Mouse (Mus musculus) megakaryocyte, adult 5-6 weeks (primary cell): ENCODE measurements around the gene Mdga1. TPM values are rescaled to one million over a fixed set of nuclear protein-coding genes. Genes with fewer than 3 reads are reported as not detected.
A peak's percentile ranks its signal among the peaks of the same experiment; 100 is the strongest.

Experiments used
- ATAC-seq: 2 replicates; pipeline ENCODE4 v1.8.0; 2016; ENCODE audit warnings: mild to moderate bottlenecking, inconsistent platforms; ENCODE audit not compliant: poor library complexity, severe bottlenecking
- total RNA-seq, 2 experiments: library from RNA; stranded (forward) in 1 of 2; stranded (reverse) in 1 of 2; fragments of 153-499, 151-499 nt in 1 of 2; fragments of 221-1000, 200-1000 nt in 1 of 2; gene quantifications; 2 replicates each; pipeline versions ENCODE4 v1.2.3 to v1.2.4; 2015 to 2017

Mdga1 gene
- total RNA-seq (2015) (3.4 and 5.2 TPM in 2 replicates), total RNA-seq (2017) (1.1 and 2.1 TPM in 2 replicates)

DNA sequence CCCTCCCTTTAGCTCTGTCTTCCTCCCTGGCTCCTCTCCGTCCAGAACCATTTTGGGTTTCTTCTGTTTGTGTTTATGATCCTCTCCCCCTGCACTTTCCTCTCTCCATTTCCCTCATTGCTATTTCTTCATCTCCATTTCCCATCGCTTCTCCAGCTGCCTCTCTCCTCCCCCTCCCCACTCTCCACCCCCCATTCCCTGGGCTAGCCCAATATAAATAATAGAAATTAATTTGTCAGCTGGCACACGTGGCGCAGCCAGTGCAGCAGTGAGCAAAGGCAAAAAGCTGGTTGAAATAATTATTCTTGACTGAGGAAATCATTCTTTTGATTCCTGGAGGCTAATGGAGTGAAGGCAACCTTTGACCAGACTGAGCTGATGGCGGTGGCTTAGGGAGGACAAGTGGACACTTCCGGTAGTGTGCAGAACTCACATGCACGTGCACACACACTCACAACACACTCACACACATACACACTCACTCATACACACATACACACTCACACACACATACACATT lies at the start of gene Mdga1:
Gene Mdga1, minus strand, starts transcription at position 51 of the 519 bp plus-strand sequence.
- ATAC-seq: no peak

DNA sequence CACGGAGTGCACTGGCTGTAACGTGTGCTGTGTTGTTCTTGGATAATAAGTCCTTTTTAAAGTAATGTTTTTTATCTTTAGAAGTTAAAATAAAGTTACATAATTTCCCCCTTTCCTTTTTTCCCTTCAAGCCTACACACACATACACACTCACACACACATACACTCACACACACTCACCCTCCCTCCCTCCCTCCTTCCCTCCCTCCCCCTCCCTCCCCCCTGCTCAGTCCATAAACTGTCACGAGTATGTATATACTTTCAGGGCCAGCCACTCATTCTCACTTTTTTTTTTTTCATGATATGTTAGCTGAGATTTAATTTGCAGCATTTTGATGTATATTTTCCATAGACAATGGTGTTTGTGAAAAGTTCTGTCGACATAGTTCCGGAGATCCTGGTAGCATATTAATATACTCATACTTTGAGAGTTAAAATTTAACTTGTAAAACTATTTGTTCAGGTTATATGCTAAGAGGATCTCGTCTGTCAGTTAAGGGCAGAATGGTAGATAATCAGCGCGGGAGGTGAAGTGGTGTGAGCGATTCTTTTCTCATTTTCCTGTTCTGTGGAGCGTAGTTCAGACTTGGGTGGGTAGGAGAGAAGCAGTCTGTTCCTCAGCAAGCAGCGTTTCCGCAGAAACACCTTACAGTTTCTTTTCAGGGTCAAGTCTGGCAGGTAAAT lies 49.2 kb upstream of the Mdga1 start:
- no peak for ATAC-seq

GRCm38 (mm10) chr17:30014660-30015059 lies 44.8 kb upstream of the Mdga1 start:
- ATAC-seq: no peak

GRCm38 (mm10) chr17:30008392-30008791 lies 38.5 kb upstream of the Mdga1 start:
- no peak for ATAC-seq

GRCm38 (mm10) chr17:30007883-30008282 lies 38.0 kb upstream of the Mdga1 start:
- ATAC-seq: no peak

GRCm38 (mm10) chr17:30006877-30007276 lies 37.0 kb upstream of the Mdga1 start:
- ATAC-seq: no peak

- ATAC-seq: peak; percentile 36
Measured at GRCm38 (mm10) chr17:30005451-30005941, 35.6 kb upstream of the Mdga1 start.

DNA sequence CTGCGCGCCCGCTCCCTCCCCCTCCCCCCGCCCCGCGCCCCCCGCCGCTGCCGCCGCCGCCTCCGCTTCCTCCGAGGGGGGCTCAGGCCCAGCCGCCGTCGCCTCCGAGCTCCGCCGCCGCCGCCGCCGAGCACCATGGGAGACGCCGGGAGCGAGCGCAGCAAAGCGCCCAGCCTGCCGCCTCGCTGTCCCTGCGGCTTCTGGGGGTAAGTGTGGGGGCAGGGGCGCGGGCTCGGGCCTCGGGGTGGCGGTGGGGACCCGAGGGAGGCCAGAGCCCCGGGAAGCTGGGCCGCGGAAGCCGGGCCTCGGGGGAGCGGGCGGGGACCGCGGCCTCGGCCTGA lies 35.2 kb upstream of the Mdga1 start:
- ATAC-seq: no peak

GRCm38 (mm10) chr17:30004203-30005102 lies 34.6 kb upstream of the Mdga1 start, which contains the start of gene Zfand3:
TSS of gene Zfand3 (plus strand) at chr17:30004733.
- peak; percentile 83 for ATAC-seq

GRCm38 (mm10) chr17:29998566-29999295 lies 28.8 kb upstream of the Mdga1 start:
- peak; percentile 21; the same call in 1 of the 2 replicates for ATAC-seq

GRCm38 (mm10) chr17:29997726-29998125 lies 27.8 kb upstream of the Mdga1 start:
- no peak for ATAC-seq

GRCm38 (mm10) chr17:29995986-29996385 lies 26.1 kb upstream of the Mdga1 start:
- ATAC-seq: no peak

GRCm38 (mm10) chr17:29994459-29994858 lies 24.6 kb upstream of the Mdga1 start:
- no peak for ATAC-seq

DNA sequence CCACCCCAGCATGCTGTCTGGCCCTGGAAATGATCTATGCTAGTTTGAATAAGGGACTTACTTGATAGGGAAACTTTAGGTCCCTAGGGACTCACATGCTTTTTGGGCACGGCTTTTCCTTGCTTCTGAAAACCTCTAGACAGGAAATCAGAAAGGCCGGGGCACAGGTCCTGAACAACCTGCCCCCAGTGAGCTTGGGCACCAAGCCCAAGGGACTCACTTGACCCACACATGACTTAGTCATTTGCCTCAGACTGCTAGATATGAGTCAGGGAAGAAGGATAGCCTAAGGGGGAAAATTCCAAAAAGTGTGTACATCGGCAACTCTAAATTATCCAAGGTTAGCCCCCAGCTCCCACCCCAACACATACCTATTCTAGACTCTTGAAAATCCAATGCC lies 24.1 kb upstream of the Mdga1 start:
- no peak for ATAC-seq

DNA sequence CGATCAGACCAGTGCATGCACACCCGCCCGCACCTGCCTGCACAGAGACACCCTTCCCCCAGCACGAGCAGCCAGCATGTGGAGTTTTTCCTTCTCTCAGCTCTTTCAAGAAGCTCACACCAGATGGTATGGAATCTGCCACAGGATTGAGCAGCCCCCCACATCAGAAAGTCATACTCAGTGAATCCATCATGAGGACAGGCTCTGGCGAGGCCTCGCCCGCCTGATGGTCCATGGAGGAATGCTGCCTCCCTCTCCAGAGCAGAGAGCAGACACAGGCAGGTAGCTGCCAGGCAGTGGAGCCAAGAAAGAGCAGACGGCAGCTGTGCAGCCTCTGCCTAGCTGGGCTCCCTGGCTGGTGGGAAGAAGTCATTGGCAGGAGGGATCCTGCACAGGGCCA lies 23.6 kb upstream of the Mdga1 start:
- no peak for ATAC-seq

- ATAC-seq: no peak
Measured at GRCm38 (mm10) chr17:29990845-29991244, 21.0 kb upstream of the Mdga1 start.

DNA sequence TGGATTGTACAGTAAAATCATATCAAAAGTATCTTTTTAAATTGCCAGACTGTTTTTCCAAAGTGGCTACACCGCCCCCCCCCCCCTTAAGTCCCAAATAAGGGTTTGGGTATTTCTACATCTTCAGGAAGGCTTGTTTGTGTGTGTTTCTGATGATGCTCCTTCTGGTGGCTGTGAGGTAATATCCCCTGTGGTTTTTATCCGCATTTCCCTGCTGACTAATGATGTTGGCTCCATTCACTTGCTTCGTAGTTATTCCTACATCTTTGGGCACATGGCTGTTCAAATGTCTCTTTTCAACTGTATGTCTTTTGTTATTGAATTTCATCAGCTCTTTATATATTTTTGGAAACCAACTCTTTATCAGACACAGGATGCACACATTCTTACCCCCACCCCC lies 20.2 kb upstream of the Mdga1 start:
- ATAC-seq: no peak

DNA sequence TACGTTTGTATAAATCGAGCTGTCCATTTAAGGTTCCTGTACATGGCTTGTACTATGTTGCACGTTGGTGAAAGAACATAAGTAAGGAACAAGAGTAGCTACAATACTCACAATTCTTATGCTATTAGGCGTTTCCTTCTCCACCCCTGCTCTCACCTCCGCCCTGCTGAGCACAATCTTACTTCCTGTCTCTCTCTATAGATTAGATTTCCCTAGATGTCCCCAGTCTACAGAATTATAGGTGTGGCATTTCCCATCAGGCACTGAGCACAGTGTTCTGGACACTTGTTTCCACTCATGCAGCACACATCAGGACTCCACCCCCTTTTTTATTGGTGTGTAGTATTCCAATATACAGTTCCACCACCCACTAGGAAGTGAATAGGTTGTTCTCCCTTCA lies 19.8 kb upstream of the Mdga1 start:
- no peak for ATAC-seq

DNA sequence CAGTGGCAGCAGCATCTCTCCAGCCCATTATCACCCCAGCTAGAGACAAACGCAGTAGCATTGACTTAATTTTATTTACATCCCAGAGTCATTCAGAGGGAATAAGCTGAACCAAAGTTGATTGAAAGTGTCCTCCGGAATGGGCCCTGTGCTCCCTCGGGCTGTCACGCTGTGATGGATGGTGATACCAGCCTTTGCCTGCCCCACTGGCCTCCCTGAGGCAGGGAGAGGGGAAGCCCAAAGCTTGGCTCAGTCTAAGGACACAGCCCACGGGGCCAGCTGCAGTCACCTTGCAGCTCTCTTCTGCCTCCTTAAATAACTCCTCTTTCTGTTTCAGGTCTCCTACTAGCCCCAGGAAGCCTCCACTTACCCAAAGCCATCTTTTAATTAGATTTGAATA lies 18.3 kb upstream of the Mdga1 start:
- no peak for ATAC-seq

- no peak for ATAC-seq
Measured at GRCm38 (mm10) chr17:29985534-29985933, 15.6 kb upstream of the Mdga1 start.

DNA sequence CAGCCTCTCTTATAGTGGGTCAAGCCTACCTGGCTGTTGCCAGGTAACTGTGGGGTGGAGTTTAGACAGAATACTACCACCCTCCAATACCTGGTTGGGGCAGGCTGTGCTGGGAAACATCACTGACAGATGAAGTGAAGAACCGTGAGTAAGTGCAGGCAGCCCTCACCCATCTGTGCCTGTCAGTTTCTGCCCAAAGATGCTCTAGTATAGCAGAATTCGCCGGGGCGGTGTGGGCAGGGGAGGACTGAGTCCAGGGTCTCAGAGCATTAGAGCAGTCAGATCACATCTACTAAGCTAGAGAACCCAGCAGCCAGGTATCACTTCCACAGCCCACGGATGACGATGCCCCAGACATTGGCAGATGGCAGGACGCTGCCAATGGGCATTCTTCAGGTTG lies 15.0 kb upstream of the Mdga1 start:
- no peak for ATAC-seq
